Mouse (Mus musculus) myocyte (in vitro differentiated cells): Measurements from ENCODE around the gene Map7d1. TPM values are rescaled to one million over a fixed set of nuclear protein-coding genes. Genes with fewer than 3 reads are reported as not detected.
A peak's percentile ranks its signal among the peaks of the same experiment; 100 is the strongest.

Source experiments
- H3K27me3 ChIP-seq: one replicate; pipeline ENCODE4 v1.6.1; 2011; ENCODE audit not compliant: control insufficient read depth, insufficient read depth, insufficient read length
- H3K36me3 ChIP-seq: one replicate; pipeline ENCODE4 v1.6.1; 2011; ENCODE audit not compliant: control insufficient read depth, insufficient read depth
- H3K4me2 ChIP-seq: one replicate; pipeline ENCODE4 v1.6.1; 2011; ENCODE audit warnings: low read depth, control low read depth
- H3K4me3 ChIP-seq: one replicate; pipeline ENCODE4 v1.5.1; 2011; ENCODE audit warnings: mild to moderate bottlenecking, control low read depth, moderate library complexity
- H3K79me2 ChIP-seq: one replicate; pipeline ENCODE4 v1.6.1; 2011; ENCODE audit not compliant: control insufficient read depth, insufficient read depth
- H3ac ChIP-seq: one replicate; pipeline ENCODE4 v1.6.1; 2011; ENCODE audit not compliant: control insufficient read depth, insufficient read length
- CEBPB ChIP-seq: IDR thresholded peaks from 2 replicates; pipeline ENCODE4 v1.6.1; 2011; ENCODE audit warnings: mild to moderate bottlenecking, moderate library complexity; ENCODE audit not compliant: poor library complexity, insufficient read depth, severe bottlenecking
- E2F4 ChIP-seq: IDR thresholded peaks from one replicate; pipeline ENCODE4 v1.6.1; 2011; ENCODE audit warnings: mild to moderate bottlenecking, control low read depth, moderate library complexity; ENCODE audit not compliant: insufficient read depth
- MAX ChIP-seq: IDR thresholded peaks from one replicate; pipeline ENCODE4 v1.6.1; 2011; ENCODE audit warnings: low read depth, mild to moderate bottlenecking, control low read depth
- MYOD1 ChIP-seq, 3 experiments: IDR thresholded peaks; one replicate each; pipeline ENCODE4 v1.6.1; 2011; ENCODE audit warnings: control low read depth in 2 of 3, low read depth in 2 of 3, mild to moderate bottlenecking in 2 of 3, moderate library complexity in 1 of 3; ENCODE audit not compliant: insufficient read length in 2 of 3, control insufficient read depth in 1 of 3
- MYOG ChIP-seq, 3 experiments: IDR thresholded peaks; one replicate each; pipeline ENCODE4 v1.6.1; 2011; ENCODE audit warnings: control low read depth in 2 of 3, low read depth in 2 of 3, mild to moderate bottlenecking in 2 of 3; ENCODE audit not compliant: insufficient read length in 2 of 3, control insufficient read depth in 1 of 3, insufficient read depth in 1 of 3
- POLR2A ChIP-seq: IDR thresholded peaks from one replicate; pipeline ENCODE4 v1.6.1; 2011; ENCODE audit warnings: low read depth, mild to moderate bottlenecking, control low read depth, moderate library complexity; ENCODE audit not compliant: insufficient read length
- POLR2AphosphoS2 ChIP-seq: IDR thresholded peaks from one replicate; pipeline ENCODE4 v1.6.1; 2011; ENCODE audit warnings: low read depth, control low read depth; ENCODE audit not compliant: insufficient read length
- REST ChIP-seq: IDR thresholded peaks from one replicate; pipeline ENCODE4 v1.6.1; 2011; ENCODE audit warnings: mild to moderate bottlenecking, control low read depth, moderate library complexity; ENCODE audit not compliant: insufficient read depth, insufficient read length
- SRF ChIP-seq: IDR thresholded peaks from one replicate; pipeline ENCODE4 v1.6.1; 2011; ENCODE audit warnings: low read depth; ENCODE audit not compliant: control insufficient read depth, insufficient read length
- TCF12 ChIP-seq: IDR thresholded peaks from one replicate; pipeline ENCODE4 v1.6.1; 2011; ENCODE audit warnings: mild to moderate bottlenecking, control low read depth; ENCODE audit not compliant: poor library complexity, insufficient read depth, severe bottlenecking
- TCF3 ChIP-seq: IDR thresholded peaks from one replicate; pipeline ENCODE4 v1.6.1; 2011; ENCODE audit warnings: low read depth, control low read depth; ENCODE audit not compliant: insufficient read length
- USF1 ChIP-seq: IDR thresholded peaks from one replicate; pipeline ENCODE4 v1.6.1; 2011; ENCODE audit warnings: low read depth, mild to moderate bottlenecking, control low read depth, moderate library complexity
- polyA plus RNA-seq: library from polyadenylated mRNA; unstranded; fragments of >200 nt; fragmentation: generic; extraction: Trizol; gene quantifications from one replicate; pipeline ENCODE4 v1.2.1, GENCODE M21; 2012; ENCODE audit warnings: missing spikeins

Map7d1 gene
- polyA plus RNA-seq, 1 experiment = 236 TPM

- Histone ChIP-seq H3ac (no peak overlapping the region), H3K4me3 (no peak overlapping the region), H3K79me2 (no peaks in the 10 kb centered on the region), H3K4me2 (peak overlapping the region; percentile 49), H3K27me3 (no peaks in the 10 kb centered on the region), H3K36me3 (no peaks in the 10 kb centered on the region)
- no peak for TF ChIP-seq TCF12
- TF ChIP-seq MYOG (IDR thresholded peaks at IDR 0.05; ENCODE audit: control insufficient read depth in 1 of 3, insufficient read depth in 1 of 3, insufficient read length in 2 of 3, low read depth in 2 of 3) = no peak
- TF ChIP-seq POLR2A = no peak
- no peak for TF ChIP-seq E2F4
- TF ChIP-seq REST = no peak
- TF ChIP-seq POLR2AphosphoS2 = no peak
- TF ChIP-seq TCF3 = no peak
- no peak for TF ChIP-seq SRF
Observed at GRCm38 (mm10) chr4:126217771-126218170, 38.4 kb downstream of the Map7d1 start.

GRCm38 (mm10) chr4:126207081-126207480 is 49.1 kb downstream of the Map7d1 start:
- no peaks in the 10 kb centered on the region for H3K27me3 ChIP-seq
- H3K4me3 ChIP-seq = no peak overlapping the region
- no peaks in the 10 kb centered on the region for H3K36me3 ChIP-seq
- no peaks in the 10 kb centered on the region for H3K79me2 ChIP-seq
- no peak overlapping the region for H3ac ChIP-seq
- TF ChIP-seq MYOG (IDR thresholded peaks at IDR 0.05; ENCODE audit: control insufficient read depth in 1 of 3, insufficient read depth in 1 of 3, insufficient read length in 2 of 3, low read depth in 2 of 3) = no peak
- H3K4me2 ChIP-seq = no peak overlapping the region

- H3ac ChIP-seq = no peak overlapping the region
- H3K4me2 ChIP-seq = no peak overlapping the region
- H3K36me3 ChIP-seq = no peaks in the 10 kb centered on the region
- H3K27me3 ChIP-seq = no peaks in the 10 kb centered on the region
- H3K79me2 ChIP-seq = peaks cover 16% of the 10 kb centered on the region
- no peak overlapping the region for H3K4me3 ChIP-seq
- TF ChIP-seq USF1 (no peak), MYOD1 (IDR thresholded peaks at IDR 0.05; ENCODE audit: control insufficient read depth in 1 of 3, insufficient read length in 2 of 3, low read depth in 2 of 3) (no peak), E2F4 (no peak), TCF3 (no peak), REST (no peak)
Observed at GRCm38 (mm10) chr4:126205386-126205785, 50.8 kb downstream of the Map7d1 start.

GRCm38 (mm10) chr4:126204661-126205230 is 51.4 kb downstream of the Map7d1 start:
- no peaks in the 10 kb centered on the region for H3K27me3 ChIP-seq
- no peaks in the 10 kb centered on the region for H3K36me3 ChIP-seq
- no peak overlapping the region for H3K4me3 ChIP-seq
- TF ChIP-seq POLR2AphosphoS2 (no peak), USF1 (no peak), MAX (no peak), POLR2A (no peak), E2F4 (no peak), CEBPB (no peak), TCF3 (no peak), TCF12 (no peak), REST (no peak), SRF (no peak), MYOG (IDR thresholded peaks at IDR 0.05; ENCODE audit: control insufficient read depth in 1 of 3, insufficient read depth in 1 of 3, insufficient read length in 2 of 3, low read depth in 2 of 3) (no peak), MYOD1 (IDR thresholded peaks at IDR 0.05; ENCODE audit: control insufficient read depth in 1 of 3, insufficient read length in 2 of 3, low read depth in 2 of 3) (no peak)
- H3K79me2 ChIP-seq = peaks cover 23% of the 10 kb centered on the region
- H3ac ChIP-seq = no peak overlapping the region
- H3K4me2 ChIP-seq = no peak overlapping the region

GRCm38 (mm10) chr4:126204016-126204415 is 52.1 kb downstream of the Map7d1 start:
- peaks cover 30% of the 10 kb centered on the region for H3K79me2 ChIP-seq
- TF ChIP-seq MYOG (IDR thresholded peaks at IDR 0.05; ENCODE audit: control insufficient read depth in 1 of 3, insufficient read depth in 1 of 3, insufficient read length in 2 of 3, low read depth in 2 of 3) (no peak), TCF12 (no peak), MAX (no peak), POLR2A (no peak), MYOD1 (IDR thresholded peaks at IDR 0.05; ENCODE audit: control insufficient read depth in 1 of 3, insufficient read length in 2 of 3, low read depth in 2 of 3) (no peak), E2F4 (no peak), USF1 (no peak), CEBPB (no peak), POLR2AphosphoS2 (no peak)
- H3K4me3 ChIP-seq = no peak overlapping the region
- no peak overlapping the region for H3ac ChIP-seq
- H3K4me2 ChIP-seq = no peak overlapping the region
- no peaks in the 10 kb centered on the region for H3K27me3 ChIP-seq
- no peaks in the 10 kb centered on the region for H3K36me3 ChIP-seq
